Mouse (Mus musculus): ENCODE results near the gene Olfr1320.
"Not testable (repeated sequence)": the region's sequence is repeated elsewhere in the genome, so short reads cannot be mapped to it uniquely, and the experiment has no call there.

Olfr1320 gene

GRCm38 (mm10) chrX:49672033-49672432 lies at the start of gene Olfr1320:
Gene Olfr1320, plus strand, starts transcription at chrX:49672333.
- no peak for DNase-seq (ENCODE audit: low read depth in 1 of 2, low spot score in 2 of 2)

- no peak for DNase-seq (ENCODE audit: low read depth in 1 of 2, low spot score in 2 of 2)
These were observed 44.6 kb upstream of the Olfr1320 start for GRCm38 (mm10) chrX:49627566-49627965.

GRCm38 (mm10) chrX:49631195-49631594 lies 40.9 kb upstream of the Olfr1320 start:
- DNase-seq (ENCODE audit: low read depth in 1 of 2, low spot score in 2 of 2) = no peak

DNA sequence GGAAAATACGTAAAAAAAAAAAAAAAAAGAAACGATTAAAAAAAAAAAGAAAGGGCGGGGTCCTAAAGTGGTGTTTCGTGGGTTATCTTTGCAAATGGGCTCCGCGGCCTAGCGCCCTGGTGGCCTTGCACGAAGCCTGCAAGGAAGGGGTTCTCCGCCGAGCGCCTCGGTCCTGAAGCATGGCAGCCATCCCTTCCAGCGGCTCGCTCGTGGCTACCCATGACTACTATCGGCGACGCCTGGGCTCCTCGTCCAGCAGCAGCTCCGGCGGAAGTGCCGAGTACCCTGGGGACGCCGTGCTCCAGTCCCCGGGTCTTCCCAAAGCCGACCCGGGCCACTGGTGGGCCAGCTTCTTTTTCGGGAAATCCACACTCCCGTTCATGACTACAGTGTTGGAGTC lies 11.4 kb upstream of the Olfr1320 start:
- DNase-seq (ENCODE audit: low read depth in 1 of 2, low spot score in 2 of 2) = not testable (repeated sequence)

Measured in monocyte, adult 2 months (primary cell).